Mouse (Mus musculus) heart, adult 2 months (tissue): ENCODE data around the gene Erc2.

Source experiments
- CTCF ChIP-seq: fragments of 200-600 bp; IDR thresholded peaks from 2 replicates; pipeline ENCODE4 v1.8.1; 2022; ENCODE audit warnings: antibody characterized with exemption, mild to moderate bottlenecking, moderate library complexity
- EP300 ChIP-seq: fragments of 200-500 bp; IDR thresholded peaks from 2 replicates; pipeline ENCODE4 v1.6.1; 2011; ENCODE audit warnings: low read depth, low read length, control low read depth; ENCODE audit not compliant: insufficient read depth
- POLR2A ChIP-seq: fragments of 200-500 bp; IDR thresholded peaks from 2 replicates; pipeline ENCODE4 v1.6.1; 2011; ENCODE audit warnings: mild to moderate bottlenecking, low read depth, low read length, control low read depth; ENCODE audit not compliant: insufficient read depth

- TF ChIP-seq CTCF (no peak), POLR2A (no peak), EP300 (no peak)
Measured at GRCm38 (mm10) chr14:28376208-28376805, 754.1 kb downstream of the Erc2 start.
